Mouse (Mus musculus) olfactory bulb, adult 2 months (tissue): ENCODE results near the gene Slc25a41.

Experiments
- CTCF ChIP-seq: fragments of 200-500 bp; IDR thresholded peaks from 2 replicates; pipeline ENCODE4 v1.5.1; 2012; ENCODE audit warnings: low read depth, mild to moderate bottlenecking, low read length, moderate library complexity; ENCODE audit not compliant: insufficient read depth
- POLR2A ChIP-seq: fragments of 200-500 bp; IDR thresholded peaks from 2 replicates; pipeline ENCODE4 v1.6.1; 2012; ENCODE audit warnings: mild to moderate bottlenecking, low read depth, low read length, moderate library complexity; ENCODE audit not compliant: insufficient read depth

DNA sequence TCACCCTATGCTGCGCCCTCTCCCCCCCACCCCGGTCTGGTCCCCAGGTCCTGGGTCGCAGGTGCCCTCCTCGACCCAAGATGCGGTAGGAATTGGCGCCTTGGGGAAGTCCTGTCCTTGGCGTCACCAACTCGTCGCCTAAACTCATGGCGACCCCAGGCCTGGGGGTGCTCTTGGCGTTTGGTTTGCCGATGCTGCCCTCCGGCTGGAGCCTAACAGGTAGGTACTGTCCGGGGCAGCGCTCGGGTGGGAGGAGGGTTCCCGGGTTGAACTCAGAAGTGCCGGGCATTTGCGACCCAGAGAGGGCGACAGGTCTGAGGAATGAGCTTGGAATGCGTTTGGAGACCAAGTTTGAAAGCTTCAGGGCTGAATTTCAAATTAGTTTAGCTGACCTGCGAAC is 21.1 kb upstream of the Slc25a41 start:
- TF ChIP-seq CTCF = no peak
- no peak for TF ChIP-seq POLR2A
